Mouse (Mus musculus) kidney, embryonic 15.5 days (tissue): ENCODE measurements around the gene Olfr1253. TPM values are rescaled to one million over a fixed set of nuclear protein-coding genes. Genes with fewer than 3 reads are reported as not detected.

Source experiments
- ATAC-seq: fragments of 200-750 bp; cut with Nextera tagmentation; replicated peaks from 2 replicates; pipeline ENCODE4 v1.8.0; 2017; ENCODE audit warnings: moderate TSS enrichment; ENCODE audit not compliant: low FRiP score
- H3K27ac ChIP-seq: fragments of 300-500 bp; sonication (generic); 2 replicates; pipeline ENCODE4 v1.5.1; 2015; ENCODE audit warnings: mild to moderate bottlenecking, inconsistent platforms
- H3K27me3 ChIP-seq: fragments of 300-500 bp; sonication (generic); 2 replicates; pipeline ENCODE4 v1.6.1; 2015; ENCODE audit warnings: inconsistent platforms
- H3K36me3 ChIP-seq: fragments of 300-500 bp; sonication (generic); 2 replicates; pipeline ENCODE4 v1.6.1; 2015; ENCODE audit warnings: inconsistent platforms
- H3K4me1 ChIP-seq: fragments of 300-500 bp; sonication (generic); 2 replicates; pipeline ENCODE4 v1.6.1; 2015; ENCODE audit warnings: inconsistent platforms
- H3K4me2 ChIP-seq: fragments of 300-500 bp; sonication (generic); 2 replicates; pipeline ENCODE4 v1.6.1; 2015; ENCODE audit warnings: moderate library complexity, mild to moderate bottlenecking, inconsistent platforms
- H3K4me3 ChIP-seq: fragments of 300-500 bp; sonication (generic); replicated peaks from 2 replicates; pipeline ENCODE4 v1.5.1; 2015; ENCODE audit warnings: mild to moderate bottlenecking, inconsistent platforms
- H3K9ac ChIP-seq: fragments of 300-500 bp; sonication (generic); 2 replicates; pipeline ENCODE4 v1.6.1; 2015; ENCODE audit warnings: mild to moderate bottlenecking, inconsistent platforms
- H3K9me3 ChIP-seq: fragments of 300-500 bp; sonication (generic); replicated peaks from 2 replicates; pipeline ENCODE4 v1.6.1; 2016; ENCODE audit warnings: inconsistent platforms
- WGBS: fragments of 180-500 bp; shearing (Covaris S2); methylation state at CpG from one replicate; pipeline ENCODE4 v1.1.7; 2015; ENCODE audit warnings: mixed read lengths; 5-methylcytosine and 5-hydroxymethylcytosine counted together
- polyA plus RNA-seq: library from polyadenylated mRNA; unstranded; fragments of >200 nt; fragmentation: Nextera tagmentation; extraction: Ambion mirVana; gene quantifications from 2 replicates; pipeline ENCODE4 v1.2.1, GENCODE M21; 2015

The Olfr1253 gene
- not detected in 2 replicates for polyA plus RNA-seq

- 90% methylated on average over 1 of the region's 1 CpGs for WGBS
- H3K9ac ChIP-seq: no peak within 1 kb of the TSS
- no peaks in the 10 kb centered on the region for H3K4me1 ChIP-seq
- H3K27me3 ChIP-seq: no peaks in the 10 kb centered on the region
- H3K27ac ChIP-seq: no peak within 1 kb of the TSS
- H3K4me3 ChIP-seq: no peak within 1 kb of the TSS
- H3K4me2 ChIP-seq: no peak within 1 kb of the TSS
- H3K9me3 ChIP-seq: no peaks in the 10 kb centered on the region
- no peak for ATAC-seq
- H3K36me3 ChIP-seq: no peaks in the 10 kb centered on the region
These were observed at the start of gene Olfr1253 for GRCm38 (mm10) chr2:89756990-89757389. Gene Olfr1253 (minus strand): TSS chr2:89757090.

- H3K4me2 ChIP-seq: no peak overlapping the region
- H3K9me3 ChIP-seq: no peaks in the 10 kb centered on the region
- WGBS: 90% methylated on average over 3 of the region's 3 CpGs
- H3K27me3 ChIP-seq: no peaks in the 10 kb centered on the region
- no peak overlapping the region for H3K27ac ChIP-seq
- H3K9ac ChIP-seq: no peak overlapping the region
- H3K4me3 ChIP-seq: no peak overlapping the region
- H3K4me1 ChIP-seq: no peaks in the 10 kb centered on the region
- ATAC-seq: no peak
- H3K36me3 ChIP-seq: no peaks in the 10 kb centered on the region
These were observed 42.7 kb upstream of the Olfr1253 start for GRCm38 (mm10) chr2:89799583-89799982.

- Histone ChIP-seq H3K4me1 (no peaks in the 10 kb centered on the region), H3K4me2 (no peak within 1 kb of the TSS), H3K36me3 (no peaks in the 10 kb centered on the region), H3K27ac (no peak within 1 kb of the TSS), H3K9ac (no peak within 1 kb of the TSS), H3K27me3 (no peaks in the 10 kb centered on the region), H3K9me3 (no peaks in the 10 kb centered on the region), H3K4me3 (no peak within 1 kb of the TSS)
- ATAC-seq: no peak
These were observed 36.6 kb upstream of the Olfr1253 start, which contains the start of gene Olfr1254 for GRCm38 (mm10) chr2:89793519-89793918. Gene Olfr1254 (minus strand): TSS chr2:89793619.

- H3K4me3 ChIP-seq: no peak within 1 kb of the TSS
- H3K27ac ChIP-seq: no peak within 1 kb of the TSS
- H3K9ac ChIP-seq: no peak within 1 kb of the TSS
- no peaks in the 10 kb centered on the region for H3K27me3 ChIP-seq
- no peaks in the 10 kb centered on the region for H3K4me1 ChIP-seq
- no peaks in the 10 kb centered on the region for H3K36me3 ChIP-seq
- H3K4me2 ChIP-seq: no peak within 1 kb of the TSS
- WGBS: 60% methylated on average over 1 of the region's 1 CpGs
- no peaks in the 10 kb centered on the region for H3K9me3 ChIP-seq
- no peak for ATAC-seq
These were observed 32.0 kb downstream of the Olfr1253 start, which contains the start of gene Olfr1252 for GRCm38 (mm10) chr2:89724912-89725311. Gene Olfr1252 (minus strand): TSS chr2:89725012.

Other genes with a start within 250 kb of the Olfr1253 start
- gene Olfr1243, start 225.6 kb downstream of the Olfr1253 start, polyA plus RNA-seq: not detected in 2 replicates
- gene Olfr1245, start 178.6 kb downstream of the Olfr1253 start, polyA plus RNA-seq: not detected in 2 replicates
- not detected in 2 replicates for gene Olfr1246, start 163.9 kb downstream of the Olfr1253 start, polyA plus RNA-seq
- gene Olfr1247, start 143.0 kb downstream of the Olfr1253 start, polyA plus RNA-seq: not detected in 2 replicates
- gene Olfr1248, start 138.8 kb downstream of the Olfr1253 start, polyA plus RNA-seq: not detected in 2 replicates
- gene Olfr1249, start 122.1 kb downstream of the Olfr1253 start, polyA plus RNA-seq: not detected in 2 replicates
- gene Olfr1250, start 95.6 kb downstream of the Olfr1253 start, polyA plus RNA-seq: not detected in 2 replicates
- gene Olfr1251, start 85.2 kb downstream of the Olfr1253 start, polyA plus RNA-seq: not detected in 2 replicates
- not detected in 2 replicates for gene Olfr1252, start 32.1 kb downstream of the Olfr1253 start, polyA plus RNA-seq
- gene Olfr1254, start 36.5 kb upstream of the Olfr1253 start, polyA plus RNA-seq: not detected in 2 replicates
- gene Olfr1255, start 55.0 kb upstream of the Olfr1253 start, polyA plus RNA-seq: not detected in 2 replicates
- not detected in 2 replicates for gene Olfr1256, start 84.5 kb upstream of the Olfr1253 start, polyA plus RNA-seq
- gene Olfr48, start 91.1 kb upstream of the Olfr1253 start, polyA plus RNA-seq: not detected in 2 replicates
- not detected in 2 replicates for gene Olfr1257, start 121.3 kb upstream of the Olfr1253 start, polyA plus RNA-seq
- not detected in 2 replicates for gene Olfr1258, start 170.2 kb upstream of the Olfr1253 start, polyA plus RNA-seq
- not detected in 2 replicates for gene Olfr1259, start 191.6 kb upstream of the Olfr1253 start, polyA plus RNA-seq
- not detected in 2 replicates for gene Olfr1260, start 217.2 kb upstream of the Olfr1253 start, polyA plus RNA-seq
- gene Olfr1261, start 234.1 kb upstream of the Olfr1253 start, polyA plus RNA-seq: not detected in 2 replicates
- gene Olfr1262, start 243.1 kb upstream of the Olfr1253 start, polyA plus RNA-seq: not detected in 2 replicates